Comparison of ENCODE assay signal across 27 mouse cellular contexts in the genomic region with DNA sequence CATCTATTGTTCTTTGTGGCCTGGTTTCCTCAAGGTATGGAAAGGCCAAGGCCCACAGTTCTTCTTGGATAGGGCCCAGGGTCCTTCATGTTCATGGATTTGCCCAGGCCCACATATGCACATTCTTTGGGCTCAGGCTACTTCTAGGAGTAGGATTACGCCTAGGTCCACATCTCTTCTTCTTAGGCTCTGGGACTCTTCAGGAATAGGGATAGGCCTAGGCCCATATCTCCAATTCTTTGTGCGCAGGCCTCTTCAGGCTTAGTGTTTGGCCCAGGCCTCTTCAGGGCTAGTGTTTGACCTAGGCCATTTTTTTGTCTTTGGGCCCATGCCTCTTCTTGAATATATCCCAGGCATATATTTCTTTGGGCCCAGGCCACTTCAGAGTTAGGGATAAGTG.
"Had no signal": no experiment of that assay in that cellular context is flagged by ENCODE, and none has a peak within 500 bp of the region (broad histone marks: within the 10 kb centered on the region; RNA-seq: fewer than 3 reads in every experiment).

No protein-coding gene starts in this region.

- H3K27me3 ChIP-seq: limb, embryonic 12.5 days; limb, embryonic 13.5 days; limb, embryonic 15.5 days; liver, embryonic 12.5 days; liver, embryonic 13.5 days; liver, embryonic 15.5 days; lung, embryonic 15.5 days; midbrain, embryonic 12.5 days; midbrain, embryonic 13.5 days; midbrain, embryonic 15.5 days had no signal

- H3K4me1 ChIP-seq: limb, embryonic 10.5 days; limb, embryonic 12.5 days; limb, embryonic 13.5 days; limb, embryonic 15.5 days; liver, embryonic 12.5 days; liver, embryonic 13.5 days; liver, embryonic 15.5 days; lung, embryonic 15.5 days; megakaryocyte, embryonic 14.5 days; midbrain, embryonic 10.5 days; midbrain, embryonic 12.5 days; midbrain, embryonic 13.5 days; midbrain, embryonic 15.5 days had no signal

- H3K9me3 ChIP-seq: limb, embryonic 10.5 days; limb, embryonic 15.5 days; liver, embryonic 15.5 days; lung, embryonic 15.5 days; midbrain, embryonic 15.5 days had no signal

- H3K4me3 ChIP-seq: limb, embryonic 10.5 days; limb, embryonic 12.5 days; limb, embryonic 13.5 days; limb, embryonic 15.5 days; liver, embryonic 12.5 days; liver, embryonic 13.5 days; liver, embryonic 15.5 days; lung, embryonic 15.5 days; megakaryocyte, embryonic 14.5 days; midbrain, embryonic 10.5 days; midbrain, embryonic 12.5 days; midbrain, embryonic 13.5 days; midbrain, embryonic 15.5 days; myocyte had no signal

- H3K27ac ChIP-seq: limb, embryonic 10.5 days; limb, embryonic 12.5 days; limb, embryonic 13.5 days; limb, embryonic 15.5 days; liver, embryonic 12.5 days; liver, embryonic 13.5 days; liver, embryonic 14.5 days; liver, embryonic 15.5 days; lung, embryonic 15.5 days; macrophage; midbrain, embryonic 10.5 days; midbrain, embryonic 12.5 days; midbrain, embryonic 13.5 days; midbrain, embryonic 15.5 days had no signal

- DNase-seq: left cerebral cortex, postnatal 4 days; liver; liver, embryonic 13.5 days; liver, postnatal 0 days; lung, adult 18-20 months; lung, adult 2 months; lung, embryonic 14.5 days; lung, postnatal 10 days; lung, postnatal 14 days; lung, postnatal 36 days; lung, postnatal 4 days; midbrain, embryonic 14.5 days had no signal

- H3K36me3 ChIP-seq: limb, embryonic 10.5 days; limb, embryonic 12.5 days; limb, embryonic 13.5 days; limb, embryonic 15.5 days; liver, embryonic 12.5 days; liver, embryonic 13.5 days; liver, embryonic 15.5 days; lung, embryonic 15.5 days; midbrain, embryonic 10.5 days; midbrain, embryonic 12.5 days; midbrain, embryonic 13.5 days; midbrain, embryonic 15.5 days had no signal
